Mouse (Mus musculus) natural killer cell, adult 2 months (primary cell): Measurements from ENCODE around the gene Gak.
A peak's percentile ranks its signal among the peaks of the same experiment; 100 is the strongest.
"Not testable (repeated sequence)": the region's sequence is repeated elsewhere in the genome, so short reads cannot be mapped to it uniquely, and the experiment has no call there.

Source experiments
- DNase-seq, 2 experiments: peaks; one replicate each; pipeline ENCODE4 v3.0.0; 2022; ENCODE audit warnings: low spot score in 2 of 2

Gak gene

GRCm38 (mm10) chr5:108655891-108656650 lies 26.5 kb upstream of the Gak start:
- DNase-seq, result no peak

GRCm38 (mm10) chr5:108655381-108655780 lies 25.8 kb upstream of the Gak start:
- DNase-seq, result no peak

GRCm38 (mm10) chr5:108654444-108654990 lies 25.0 kb upstream of the Gak start:
- DNase-seq, result no peak

- DNase-seq, result no peak
Measured at GRCm38 (mm10) chr5:108653341-108653740, 23.8 kb upstream of the Gak start.

GRCm38 (mm10) chr5:108651823-108652222 lies 22.3 kb upstream of the Gak start:
- DNase-seq, result peak; percentile 38 to 58

GRCm38 (mm10) chr5:108651136-108651720 lies 21.7 kb upstream of the Gak start:
- DNase-seq, result no peak

GRCm38 (mm10) chr5:108650341-108650740 lies 20.8 kb upstream of the Gak start:
- no peak for DNase-seq

- DNase-seq, result no peak
Measured at GRCm38 (mm10) chr5:108648937-108649576, 19.5 kb upstream of the Gak start.

- DNase-seq, result no peak
Measured at GRCm38 (mm10) chr5:108647820-108648465, 18.4 kb upstream of the Gak start.

GRCm38 (mm10) chr5:108647311-108647710 lies 17.8 kb upstream of the Gak start:
- no peak for DNase-seq

- no peak for DNase-seq
Measured at GRCm38 (mm10) chr5:108646343-108646660, 16.7 kb upstream of the Gak start.

GRCm38 (mm10) chr5:108645651-108646342 lies 16.2 kb upstream of the Gak start:
- DNase-seq, result no peak

GRCm38 (mm10) chr5:108643674-108644073 lies 14.1 kb upstream of the Gak start:
- no peak for DNase-seq

GRCm38 (mm10) chr5:108636172-108636571 lies 6.6 kb upstream of the Gak start:
- no peak for DNase-seq

GRCm38 (mm10) chr5:108634088-108634487 lies 4.5 kb upstream of the Gak start:
- not testable (repeated sequence) for DNase-seq

GRCm38 (mm10) chr5:108633676-108634075 lies 4.1 kb upstream of the Gak start:
- DNase-seq, result no peak

GRCm38 (mm10) chr5:108628891-108629633 lies 493 bp downstream of the Gak start:
- peak; percentile 27 to 34 for DNase-seq

GRCm38 (mm10) chr5:108626050-108626660 lies 3.4 kb downstream of the Gak start:
- no peak for DNase-seq

GRCm38 (mm10) chr5:108621870-108622269 lies 7.7 kb downstream of the Gak start:
- DNase-seq, result no peak

- DNase-seq, result no peak
Measured at GRCm38 (mm10) chr5:108610426-108610825, 19.1 kb downstream of the Gak start.

- DNase-seq, result no peak
Measured at GRCm38 (mm10) chr5:108602537-108602936, 27.0 kb downstream of the Gak start.
